Mouse (Mus musculus) G1E (cell line): Measurements from ENCODE around the gene Bcdin3d. TPM values are rescaled to one million over a fixed set of nuclear protein-coding genes. Genes with fewer than 3 reads are reported as not detected.

ENCODE experiments used
- ATAC-seq: 2 replicates; pipeline ENCODE4 v1.8.0; 2016; ENCODE audit warnings: mild to moderate bottlenecking; ENCODE audit not compliant: insufficient number of reproducible peaks, poor library complexity, low FRiP score, severe bottlenecking; ENCODE audit errors: extremely low read depth
- DNase-seq: peaks from one replicate; pipeline ENCODE4 v3.0.0; 2012; ENCODE audit warnings: low spot score
- H3K27me3 ChIP-seq: 2 replicates; pipeline ENCODE4 v1.6.1; 2012; ENCODE audit warnings: mild to moderate bottlenecking, low read length, inconsistent platforms; ENCODE audit not compliant: insufficient read depth
- H3K36me3 ChIP-seq: replicated peaks from 2 replicates; pipeline ENCODE3; 2012; ENCODE audit warnings: mild to moderate bottlenecking, inconsistent platforms
- H3K4me1 ChIP-seq: 2 replicates; pipeline ENCODE4 v1.6.1; 2012; ENCODE audit warnings: low read depth, low read length, inconsistent platforms, mixed read lengths; ENCODE audit not compliant: insufficient read depth
- H3K4me3 ChIP-seq: 2 replicates; pipeline ENCODE4 v1.5.1; 2012; ENCODE audit warnings: low read depth, mild to moderate bottlenecking, inconsistent platforms, low read length, moderate library complexity, mixed read lengths
- H3K9me3 ChIP-seq: replicated peaks from 2 replicates; pipeline ENCODE4 v1.6.1; 2012; ENCODE audit warnings: inconsistent platforms
- CTCF ChIP-seq: IDR thresholded peaks from 2 replicates; pipeline ENCODE4 v1.5.1; 2012; ENCODE audit warnings: low read depth, low read length, inconsistent platforms, mixed read lengths
- GATA1 ChIP-seq: IDR thresholded peaks from 2 replicates; pipeline ENCODE4 v1.6.1; 2012; ENCODE audit warnings: borderline replicate concordance, low read length, inconsistent platforms, mixed read lengths
- GATA2 ChIP-seq: IDR thresholded peaks from 2 replicates; pipeline ENCODE4 v1.6.1; 2012; ENCODE audit warnings: low read depth, low read length, inconsistent platforms, borderline replicate concordance
- POLR2AphosphoS5 ChIP-seq: IDR thresholded peaks from 2 replicates; pipeline ENCODE4 v1.6.1; 2012; ENCODE audit warnings: low read depth, low read length, inconsistent platforms; ENCODE audit not compliant: insufficient replicate concordance
- TAL1 ChIP-seq: conservative IDR thresholded peaks from 2 replicates; pipeline ENCODE4 v1.6.1; 2012; ENCODE audit warnings: low read depth, low read length, inconsistent platforms, mixed read lengths
- polyA plus RNA-seq: library from polyadenylated mRNA; stranded (reverse); fragments of >175 nt; gene quantifications from 2 replicates; pipeline ENCODE4 v1.2.3, GENCODE M21; 2012
- total RNA-seq, 2 experiments: library from RNA; stranded (forward) in 1 of 2; stranded (reverse) in 1 of 2; fragments of 200-1000 nt in 1 of 2; fragments of >200 nt in 1 of 2; fragmentation: Nextera tagmentation in 1 of 2; gene quantifications; 2 replicates each; pipeline ENCODE4 v1.2.3; 2014 to 2017

Bcdin3d gene
- total and polyA plus RNA-seq, 3 experiments = 8.6 to 13.2 (median 10.0) TPM

DNA sequence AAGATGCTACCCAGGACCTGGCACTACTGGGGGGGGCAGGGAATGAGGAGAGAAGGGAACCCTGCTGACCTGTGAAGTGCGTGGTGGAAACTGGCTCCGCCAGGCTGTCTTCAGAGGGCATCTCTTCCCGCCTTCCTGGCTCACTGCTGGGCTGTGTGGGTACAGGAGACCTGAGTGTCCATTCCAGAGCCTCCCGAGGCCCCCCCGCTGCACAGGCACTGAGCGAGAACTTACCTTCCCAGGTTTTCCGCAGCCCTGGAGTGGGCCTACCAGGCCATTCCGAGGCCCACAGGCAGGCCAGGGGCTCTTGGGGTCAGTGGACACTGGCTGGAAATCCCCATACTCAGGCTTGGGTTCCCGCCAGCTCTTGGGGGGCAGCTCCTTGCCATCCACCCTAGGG, 50.6 kb downstream of the Bcdin3d start:
- ATAC-seq = no peak
- TF ChIP-seq CTCF = no peak
- no peak for TF ChIP-seq TAL1
- TF ChIP-seq GATA1 = no peak
- TF ChIP-seq POLR2AphosphoS5 = no peak
- TF ChIP-seq GATA2 = no peak
- no peaks in the 10 kb centered on the region for H3K27me3 ChIP-seq
- no peak for DNase-seq
- H3K4me3 ChIP-seq = no peak overlapping the region
- no peaks in the 10 kb centered on the region for H3K9me3 ChIP-seq
- peaks cover 27% of the 10 kb centered on the region for H3K36me3 ChIP-seq
- H3K4me1 ChIP-seq = no peaks in the 10 kb centered on the region; the same call in none of the 2 replicates

DNA sequence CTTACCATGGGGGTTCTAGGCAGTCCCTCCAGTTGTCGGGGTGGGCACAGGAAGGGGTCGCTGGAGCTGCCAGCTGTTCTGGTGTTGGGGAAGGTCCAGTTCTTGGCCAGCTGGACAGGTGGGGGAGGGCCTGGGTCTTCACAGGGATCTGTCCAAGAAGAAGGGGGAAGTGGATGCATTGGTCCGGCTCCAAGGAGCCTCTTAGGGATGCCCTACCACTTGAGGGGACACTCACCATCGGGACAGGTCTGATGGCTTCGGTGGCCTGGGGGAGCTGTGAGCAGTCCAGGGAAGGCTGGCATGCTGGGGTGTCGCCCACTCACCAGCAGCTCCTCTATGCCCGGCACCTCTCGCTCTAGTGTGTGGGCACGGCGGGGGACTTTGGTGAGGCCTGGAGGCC, 51.4 kb downstream of the Bcdin3d start:
- Histone ChIP-seq H3K4me1 (peaks cover under 1% of the 10 kb centered on the region), H3K9me3 (no peaks in the 10 kb centered on the region), H3K36me3 (peaks cover 22% of the 10 kb centered on the region), H3K27me3 (no peaks in the 10 kb centered on the region), H3K4me3 (no peak overlapping the region)
- ATAC-seq (no peak), DNase-seq (no peak)
- TF ChIP-seq GATA1 = no peak
- no peak for TF ChIP-seq GATA2
- no peak for TF ChIP-seq POLR2AphosphoS5
- TF ChIP-seq CTCF = no peak
- TF ChIP-seq TAL1 = no peak

DNA sequence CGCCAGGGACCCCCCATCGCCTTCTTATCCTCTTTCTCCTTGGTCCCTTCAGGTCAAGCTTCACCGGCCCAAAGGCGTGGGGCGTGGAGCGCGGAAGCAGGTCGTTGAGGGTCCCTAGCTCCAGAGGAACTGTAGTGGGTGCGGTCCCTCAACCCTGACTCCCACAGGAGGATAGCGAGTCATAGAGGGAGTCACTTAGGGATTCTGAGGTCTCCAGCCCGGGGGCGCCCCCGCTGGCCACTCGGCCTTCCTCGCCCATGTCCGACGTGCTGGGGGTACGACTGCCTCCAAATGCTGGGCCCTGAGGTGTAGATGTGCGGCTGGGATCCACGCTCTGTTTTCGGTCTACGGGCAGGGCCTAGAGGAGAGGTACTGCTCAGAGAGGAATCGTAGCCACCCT, 52.0 kb downstream of the Bcdin3d start:
- no peak for ATAC-seq
- H3K9me3 ChIP-seq = no peaks in the 10 kb centered on the region
- peaks cover 2% of the 10 kb centered on the region for H3K4me1 ChIP-seq
- no peaks in the 10 kb centered on the region for H3K27me3 ChIP-seq
- H3K36me3 ChIP-seq = peaks cover 17% of the 10 kb centered on the region
- no peak for DNase-seq
- no peak overlapping the region; the same call in 1 of the 2 replicates for H3K4me3 ChIP-seq
- TF ChIP-seq CTCF (no peak), TAL1 (no peak), POLR2AphosphoS5 (no peak), GATA2 (no peak), GATA1 (no peak)

DNA sequence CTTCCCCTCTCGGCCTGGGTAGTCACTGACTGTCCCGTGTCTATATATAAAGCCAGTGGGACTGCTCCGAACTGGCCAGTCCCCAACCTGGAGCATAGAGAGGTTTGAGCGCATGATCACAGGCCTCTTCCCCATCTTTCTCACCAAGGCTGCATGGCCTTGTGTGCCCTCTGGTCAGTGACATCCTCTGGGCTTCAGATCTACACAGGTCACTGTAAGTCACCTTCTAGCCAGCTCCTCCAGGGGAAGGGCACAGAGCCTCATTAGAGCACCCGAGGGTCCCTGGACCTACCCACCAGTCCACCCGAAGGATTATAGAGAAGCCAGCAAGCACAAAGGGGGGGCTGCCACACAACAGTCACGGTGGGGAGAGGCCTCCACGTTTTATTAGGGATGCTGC, 52.9 kb downstream of the Bcdin3d start:
- ATAC-seq = no peak
- TF ChIP-seq CTCF (no peak), GATA1 (no peak), POLR2AphosphoS5 (no peak), TAL1 (no peak), GATA2 (no peak)

DNA sequence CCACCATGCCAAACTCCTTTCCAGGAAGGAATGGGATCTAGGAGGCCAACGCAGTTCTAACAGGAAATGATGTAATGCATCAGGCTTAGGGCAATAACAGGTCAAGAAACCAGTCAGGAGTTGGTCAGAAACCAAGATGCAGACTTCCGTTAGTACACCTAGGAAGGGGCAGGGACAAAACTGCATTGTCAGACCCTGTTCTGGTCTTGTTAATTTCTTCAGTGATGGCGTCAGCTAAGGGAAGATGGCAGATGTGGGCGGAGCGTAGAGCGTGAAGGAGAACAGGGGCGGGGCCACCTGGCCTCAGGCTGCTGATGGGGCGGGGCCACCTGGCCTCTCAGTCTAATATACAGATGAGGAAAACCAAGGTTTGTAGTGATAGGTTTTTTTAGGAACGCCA, 53.4 kb downstream of the Bcdin3d start:
- H3K4me1 ChIP-seq = peaks cover 6% of the 10 kb centered on the region
- no peaks in the 10 kb centered on the region for H3K27me3 ChIP-seq
- TF ChIP-seq TAL1 (no peak), POLR2AphosphoS5 (no peak), CTCF (no peak), GATA2 (no peak), GATA1 (no peak)
- DNase-seq (no peak), ATAC-seq (no peak)
- H3K4me3 ChIP-seq = no peak overlapping the region
- H3K36me3 ChIP-seq = peaks cover 9% of the 10 kb centered on the region
- no peaks in the 10 kb centered on the region for H3K9me3 ChIP-seq

More for the DNA sequence above, 52.9 kb downstream of the Bcdin3d start:
- H3K4me3 ChIP-seq = no peak overlapping the region
- peaks cover 2% of the 10 kb centered on the region for H3K4me1 ChIP-seq
- H3K9me3 ChIP-seq = no peaks in the 10 kb centered on the region
- H3K36me3 ChIP-seq = peaks cover 11% of the 10 kb centered on the region
- DNase-seq = no peak
- H3K27me3 ChIP-seq = no peaks in the 10 kb centered on the region

DNA sequence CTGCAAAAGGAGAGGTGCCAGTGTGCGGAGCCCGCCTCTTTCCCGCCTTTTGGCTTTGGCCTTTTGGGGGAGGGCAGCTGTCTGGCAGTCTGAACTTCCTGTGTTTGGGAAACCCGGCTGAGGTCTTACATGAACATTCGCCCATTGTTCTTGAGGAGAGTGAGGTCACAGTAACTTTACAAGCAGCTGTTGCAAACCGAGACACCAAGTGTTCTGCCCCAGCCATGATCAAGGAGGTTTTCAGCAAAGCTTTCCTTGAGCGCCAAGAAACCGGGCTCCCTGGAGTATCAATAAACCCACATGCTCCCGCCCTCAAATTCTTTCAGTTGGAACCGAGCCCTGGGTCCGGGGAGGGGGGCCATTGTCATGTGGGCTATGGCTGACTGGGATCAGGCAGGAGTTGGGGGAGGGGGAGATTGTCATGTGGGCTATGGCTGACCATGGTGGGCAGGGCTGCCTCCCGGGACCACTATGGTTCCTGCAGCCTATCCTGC, 54.0 kb downstream of the Bcdin3d start:
- no peaks in the 10 kb centered on the region for H3K9me3 ChIP-seq
- no peaks in the 10 kb centered on the region for H3K27me3 ChIP-seq
- DNase-seq = no peak
- no peak for ATAC-seq
- peaks cover 9% of the 10 kb centered on the region for H3K36me3 ChIP-seq
- H3K4me1 ChIP-seq = peaks cover 10% of the 10 kb centered on the region
- no peak for TF ChIP-seq GATA2
- TF ChIP-seq GATA1 = no peak
- TF ChIP-seq CTCF = no peak
- H3K4me3 ChIP-seq = no peak overlapping the region

DNA sequence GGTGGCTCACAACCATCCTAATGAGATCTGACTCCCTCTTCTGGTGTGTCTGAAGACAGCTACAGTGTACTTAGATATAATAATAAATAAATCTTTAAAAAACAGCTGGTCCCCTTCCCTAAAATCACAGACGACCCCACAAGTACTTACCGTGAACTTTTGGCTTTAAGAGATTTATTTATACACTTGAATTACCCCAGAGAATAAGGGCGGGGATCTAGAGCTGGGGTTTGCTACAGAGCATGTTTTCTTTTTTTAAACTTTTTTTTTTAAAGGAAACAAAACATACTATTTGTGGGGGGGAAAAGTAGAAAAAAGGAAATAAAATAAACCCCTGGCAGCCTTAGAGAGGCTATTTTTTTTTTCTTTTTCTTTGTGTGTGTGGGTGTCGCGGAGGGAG, 54.4 kb downstream of the Bcdin3d start:
- Histone ChIP-seq H3K27me3 (no peaks in the 10 kb centered on the region), H3K9me3 (no peaks in the 10 kb centered on the region), H3K36me3 (peaks cover 9% of the 10 kb centered on the region), H3K4me1 (peaks cover 10% of the 10 kb centered on the region), H3K4me3 (no peak overlapping the region)
- TF ChIP-seq POLR2AphosphoS5 (no peak), CTCF (no peak), GATA2 (no peak), GATA1 (no peak), TAL1 (no peak)
- ATAC-seq (no peak), DNase-seq (no peak)

Other genes with a start within 250 kb of the Bcdin3d start
- not detected in 2 replicates for gene Kcnh3, start 249.9 kb downstream of the Bcdin3d start, total RNA-seq (2014; fragmentation: Nextera tagmentation)
- gene Kcnh3, start 249.9 kb downstream of the Bcdin3d start, total RNA-seq (2017) = 0.05 TPM in 1 of 2 replicates, not detected in the other
- gene Kcnh3, start 249.9 kb downstream of the Bcdin3d start, polyA plus RNA-seq = not detected in 2 replicates
- 29.8 and 39.4 TPM in 2 replicates for gene Mcrs1, start 222.8 kb downstream of the Bcdin3d start, total RNA-seq (2014; fragmentation: Nextera tagmentation)
- gene Mcrs1, start 222.8 kb downstream of the Bcdin3d start, total RNA-seq (2017) = 45.7 and 60.1 TPM in 2 replicates
- gene Mcrs1, start 222.8 kb downstream of the Bcdin3d start, polyA plus RNA-seq = 75.9 and 83.4 TPM in 2 replicates
- 39.1 and 39.5 TPM in 2 replicates for gene Prpf40b, start 179.6 kb downstream of the Bcdin3d start, total RNA-seq (2014; fragmentation: Nextera tagmentation)
- 10.1 and 13.1 TPM in 2 replicates for gene Prpf40b, start 179.6 kb downstream of the Bcdin3d start, total RNA-seq (2017)
- 47.2 and 53.8 TPM in 2 replicates for gene Prpf40b, start 179.6 kb downstream of the Bcdin3d start, polyA plus RNA-seq
- gene Fam186b, start 178.8 kb downstream of the Bcdin3d start, total RNA-seq (2014; fragmentation: Nextera tagmentation) = not detected in 2 replicates
- gene Fam186b, start 178.8 kb downstream of the Bcdin3d start, total RNA-seq (2017) = 0.12 TPM in 1 of 2 replicates, not detected in the other
- not detected in 2 replicates for gene Fam186b, start 178.8 kb downstream of the Bcdin3d start, polyA plus RNA-seq
- gene Fmnl3, start 104.2 kb downstream of the Bcdin3d start, total RNA-seq (2014; fragmentation: Nextera tagmentation) = 4.8 TPM in 1 of 2 replicates, not detected in the other
- gene Fmnl3, start 104.2 kb downstream of the Bcdin3d start, total RNA-seq (2017) = 0.11 and 0.46 TPM in 2 replicates
- gene Fmnl3, start 104.2 kb downstream of the Bcdin3d start, polyA plus RNA-seq = 0.07 and 0.08 TPM in 2 replicates
- gene Tmbim6, start 81.8 kb downstream of the Bcdin3d start, total RNA-seq (2014; fragmentation: Nextera tagmentation) = 239 and 279 TPM in 2 replicates
- 91.2 and 93.0 TPM in 2 replicates for gene Tmbim6, start 81.8 kb downstream of the Bcdin3d start, total RNA-seq (2017)
- gene Tmbim6, start 81.8 kb downstream of the Bcdin3d start, polyA plus RNA-seq = 97.5 and 125 TPM in 2 replicates
- gene Nckap5l, start 17.0 kb downstream of the Bcdin3d start, total RNA-seq (2014; fragmentation: Nextera tagmentation) = 16.1 and 18.7 TPM in 2 replicates
- 0.58 and 0.60 TPM in 2 replicates for gene Nckap5l, start 17.0 kb downstream of the Bcdin3d start, total RNA-seq (2017)
- gene Nckap5l, start 17.0 kb downstream of the Bcdin3d start, polyA plus RNA-seq = 15.2 and 17.2 TPM in 2 replicates
- gene Faim2, start 53.4 kb upstream of the Bcdin3d start, total RNA-seq (2014; fragmentation: Nextera tagmentation) = not detected in 2 replicates
- gene Faim2, start 53.4 kb upstream of the Bcdin3d start, total RNA-seq (2017) = 0.06 and 0.33 TPM in 2 replicates
- not detected in 2 replicates for gene Faim2, start 53.4 kb upstream of the Bcdin3d start, polyA plus RNA-seq
- gene Aqp2, start 104.3 kb upstream of the Bcdin3d start, total RNA-seq (2014; fragmentation: Nextera tagmentation) = not detected in 2 replicates
- gene Aqp2, start 104.3 kb upstream of the Bcdin3d start, total RNA-seq (2017) = 0.11 TPM in 1 of 2 replicates, not detected in the other
- gene Aqp2, start 104.3 kb upstream of the Bcdin3d start, polyA plus RNA-seq = not detected in 2 replicates
- gene Aqp5, start 116.1 kb upstream of the Bcdin3d start, total RNA-seq (2014; fragmentation: Nextera tagmentation) = not detected in 2 replicates
- 0.44 TPM in 1 of 2 replicates, not detected in the other for gene Aqp5, start 116.1 kb upstream of the Bcdin3d start, total RNA-seq (2017)
- gene Aqp5, start 116.1 kb upstream of the Bcdin3d start, polyA plus RNA-seq = not detected in 2 replicates
- gene Aqp6, start 126.7 kb upstream of the Bcdin3d start, total RNA-seq (2014; fragmentation: Nextera tagmentation) = not detected in 2 replicates
- gene Aqp6, start 126.7 kb upstream of the Bcdin3d start, total RNA-seq (2017) = 0.12 TPM in 1 of 2 replicates, not detected in the other
- gene Aqp6, start 126.7 kb upstream of the Bcdin3d start, polyA plus RNA-seq = not detected in 2 replicates
- gene Racgap1, start 176.9 kb upstream of the Bcdin3d start, total RNA-seq (2014; fragmentation: Nextera tagmentation) = 132 and 189 TPM in 2 replicates
- 71.7 and 81.3 TPM in 2 replicates for gene Racgap1, start 176.9 kb upstream of the Bcdin3d start, total RNA-seq (2017)
- 21.4 and 35.6 TPM in 2 replicates for gene Racgap1, start 176.9 kb upstream of the Bcdin3d start, polyA plus RNA-seq
- not detected in 2 replicates for gene Asic1, start 195.6 kb upstream of the Bcdin3d start, total RNA-seq (2014; fragmentation: Nextera tagmentation)
- gene Asic1, start 195.6 kb upstream of the Bcdin3d start, total RNA-seq (2017) = 0.22 and 0.41 TPM in 2 replicates
- gene Asic1, start 195.6 kb upstream of the Bcdin3d start, polyA plus RNA-seq = not detected in 2 replicates
- gene Smarcd1, start 227.4 kb upstream of the Bcdin3d start, total RNA-seq (2014; fragmentation: Nextera tagmentation) = 43.3 and 50.9 TPM in 2 replicates
- gene Smarcd1, start 227.4 kb upstream of the Bcdin3d start, total RNA-seq (2017) = 11.4 and 12.0 TPM in 2 replicates
- gene Smarcd1, start 227.4 kb upstream of the Bcdin3d start, polyA plus RNA-seq = 45.3 and 69.1 TPM in 2 replicates
- not detected in 2 replicates for gene Gm17349, start 230.8 kb upstream of the Bcdin3d start, total RNA-seq (2014; fragmentation: Nextera tagmentation)
- gene Gm17349, start 230.8 kb upstream of the Bcdin3d start, total RNA-seq (2017) = 0.98 TPM in 1 of 2 replicates, not detected in the other
- 2.3 and 4.1 TPM in 2 replicates for gene Gm17349, start 230.8 kb upstream of the Bcdin3d start, polyA plus RNA-seq
- gene Gpd1, start 242.8 kb upstream of the Bcdin3d start, total RNA-seq (2014; fragmentation: Nextera tagmentation) = not detected in 2 replicates
- gene Gpd1, start 242.8 kb upstream of the Bcdin3d start, total RNA-seq (2017) = 0.06 TPM in 1 of 2 replicates, not detected in the other
- not detected in 2 replicates for gene Gpd1, start 242.8 kb upstream of the Bcdin3d start, polyA plus RNA-seq